Mouse (Mus musculus): Measurements from ENCODE around the gene Mllt6. TPM values are rescaled to one million over a fixed set of nuclear protein-coding genes. Genes with fewer than 3 reads are reported as not detected.
"Not testable (repeated sequence)": the region's sequence is repeated elsewhere in the genome, so short reads cannot be mapped to it uniquely, and the experiment has no call there.

Gene Mllt6
- polyA plus RNA-seq (2017; shearing (Covaris generic)) = 10 to 100 TPM; 13.9 to 15.2 TPM

DNA sequence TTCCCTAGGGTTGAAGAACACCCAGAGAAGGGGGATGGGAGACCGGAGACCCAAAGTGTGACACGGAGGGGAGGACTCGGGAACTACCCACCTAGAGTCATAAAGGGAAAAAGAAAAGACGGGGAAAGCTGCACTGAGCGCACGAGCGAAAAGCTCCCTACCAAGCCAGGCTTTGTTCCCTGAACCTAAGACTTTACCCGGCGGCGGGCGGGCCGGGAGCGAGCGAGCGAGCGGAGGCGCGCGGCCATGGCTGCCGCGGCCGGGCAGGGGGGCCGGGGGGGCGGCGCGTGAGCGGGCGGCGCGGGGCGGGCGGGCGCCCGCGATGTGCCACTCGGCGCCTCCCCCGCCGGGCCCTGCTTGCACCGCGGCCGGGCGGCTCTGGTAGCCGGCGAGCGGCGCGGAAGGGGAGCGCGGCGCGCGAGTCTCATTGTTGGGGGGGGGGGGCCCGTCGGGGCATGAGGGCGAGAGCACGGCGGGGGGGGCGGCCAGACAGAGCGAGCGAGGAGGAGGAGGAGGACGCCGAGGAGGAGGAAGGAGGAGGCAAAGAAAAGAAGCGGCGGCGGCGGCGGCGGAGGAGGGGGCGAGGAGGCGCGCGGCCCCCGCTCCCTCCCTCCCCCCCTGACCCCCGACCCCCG is at the start of gene Mllt6:
TSS of gene Mllt6 (plus strand) at position 522 of the 635 bp plus-strand sequence.
- ATAC-seq = no peak

DNA sequence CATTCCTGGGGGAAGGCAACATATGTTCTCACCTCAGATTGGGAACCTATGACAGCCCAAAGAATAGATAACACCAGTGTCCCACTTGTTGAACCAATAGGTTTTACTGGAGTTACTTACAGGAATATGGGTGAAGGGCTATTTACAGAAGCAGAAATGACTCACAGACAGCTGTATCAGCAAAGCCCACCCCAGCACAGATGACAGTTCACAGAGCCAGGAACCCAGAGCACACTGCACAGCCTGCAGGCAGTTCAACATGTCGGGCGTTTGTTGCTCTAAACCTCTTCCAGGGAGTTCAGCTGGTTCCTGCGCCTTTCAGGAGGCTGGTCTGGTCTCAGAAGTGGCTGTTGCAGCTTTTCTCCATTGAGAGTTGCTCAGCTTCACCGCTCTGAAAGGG is 47.9 kb upstream of the Mllt6 start:
- ATAC-seq = no peak

GRCm38 (mm10) chr11:97618368-97618767 is 44.8 kb upstream of the Mllt6 start:
- no peak for ATAC-seq

DNA sequence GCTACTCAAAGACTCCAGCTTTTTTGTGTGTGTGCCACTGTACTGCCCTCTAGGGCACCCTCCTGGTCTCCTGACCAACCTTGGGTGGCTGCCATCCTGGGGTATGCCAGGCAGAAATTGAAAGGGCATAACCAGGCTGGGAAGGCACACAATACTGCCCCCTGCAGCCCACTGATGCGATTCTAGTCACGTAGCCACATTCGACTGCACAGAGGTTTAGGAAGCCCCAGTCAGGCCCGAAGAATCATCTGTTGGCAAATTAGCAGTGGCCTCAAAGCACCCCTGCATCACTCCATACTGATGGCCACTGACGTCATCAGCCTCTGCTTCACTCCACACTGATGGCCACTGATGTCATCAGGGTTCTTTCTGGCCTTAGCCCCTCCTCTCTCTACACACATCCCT is 43.8 kb upstream of the Mllt6 start:
- ATAC-seq = no peak

DNA sequence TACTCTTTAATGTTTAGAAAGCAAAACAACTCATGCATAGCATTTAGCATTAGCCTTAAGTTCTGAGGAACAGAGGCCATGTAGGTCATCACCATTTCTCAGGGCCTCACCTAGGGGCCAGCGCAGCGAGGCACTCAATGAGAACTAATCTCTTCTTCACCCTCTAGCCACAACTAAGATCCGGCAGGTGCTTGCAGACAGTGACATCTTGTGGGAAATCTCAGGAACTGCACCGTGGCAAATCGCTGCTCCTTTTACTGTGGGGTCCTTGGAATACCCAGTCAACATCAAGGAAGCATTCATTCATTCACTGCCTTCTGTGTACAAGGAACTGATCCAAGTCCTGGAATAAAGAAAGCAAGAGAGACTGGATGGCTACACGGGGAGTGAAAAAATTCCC is 40.8 kb upstream of the Mllt6 start:
- peak; percentile 57 for ATAC-seq

GRCm38 (mm10) chr11:97623166-97623565 is 40.0 kb upstream of the Mllt6 start:
- no peak for ATAC-seq

DNA sequence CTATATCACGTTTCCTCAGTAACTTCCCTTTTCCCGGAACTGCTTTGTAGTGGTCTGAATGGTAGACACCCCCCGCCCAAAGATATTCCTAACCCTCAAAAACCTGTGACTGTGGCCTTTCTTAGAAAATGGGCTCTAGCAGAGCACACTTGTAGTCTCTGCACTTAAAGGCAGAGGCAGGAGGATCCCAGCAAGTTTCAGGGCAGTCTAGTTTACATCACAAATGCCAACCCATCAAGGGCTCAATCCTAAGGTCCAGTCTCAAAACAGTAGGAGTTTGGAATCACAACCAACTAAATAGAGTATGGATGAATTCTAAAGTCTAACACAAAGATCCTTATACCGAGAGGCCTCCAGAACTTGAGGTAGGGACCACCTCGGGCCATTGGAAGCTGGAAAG is 37.7 kb upstream of the Mllt6 start:
- ATAC-seq = no peak

- ATAC-seq = no peak
Observed at GRCm38 (mm10) chr11:97626431-97626830, 36.8 kb upstream of the Mllt6 start.

DNA sequence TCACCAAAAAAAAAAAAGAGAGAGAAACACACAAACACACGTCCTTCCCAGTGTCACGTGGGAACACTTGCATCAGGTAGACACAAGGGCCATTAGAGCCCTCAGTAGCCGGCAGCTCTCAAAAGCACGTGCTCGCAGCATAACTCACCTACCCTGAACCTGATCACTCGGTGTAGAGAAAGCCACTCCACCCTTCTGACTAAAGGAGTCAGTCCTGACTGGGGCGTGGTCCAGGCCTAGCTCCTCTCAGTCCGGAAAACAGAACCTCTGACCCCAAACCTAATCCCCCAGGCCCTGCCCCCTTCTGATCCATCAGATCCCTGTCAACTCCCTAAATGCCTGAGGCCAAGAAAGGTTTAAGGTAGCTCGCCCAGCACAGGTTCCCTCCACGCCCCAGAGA is 36.4 kb upstream of the Mllt6 start:
- ATAC-seq = no peak

DNA sequence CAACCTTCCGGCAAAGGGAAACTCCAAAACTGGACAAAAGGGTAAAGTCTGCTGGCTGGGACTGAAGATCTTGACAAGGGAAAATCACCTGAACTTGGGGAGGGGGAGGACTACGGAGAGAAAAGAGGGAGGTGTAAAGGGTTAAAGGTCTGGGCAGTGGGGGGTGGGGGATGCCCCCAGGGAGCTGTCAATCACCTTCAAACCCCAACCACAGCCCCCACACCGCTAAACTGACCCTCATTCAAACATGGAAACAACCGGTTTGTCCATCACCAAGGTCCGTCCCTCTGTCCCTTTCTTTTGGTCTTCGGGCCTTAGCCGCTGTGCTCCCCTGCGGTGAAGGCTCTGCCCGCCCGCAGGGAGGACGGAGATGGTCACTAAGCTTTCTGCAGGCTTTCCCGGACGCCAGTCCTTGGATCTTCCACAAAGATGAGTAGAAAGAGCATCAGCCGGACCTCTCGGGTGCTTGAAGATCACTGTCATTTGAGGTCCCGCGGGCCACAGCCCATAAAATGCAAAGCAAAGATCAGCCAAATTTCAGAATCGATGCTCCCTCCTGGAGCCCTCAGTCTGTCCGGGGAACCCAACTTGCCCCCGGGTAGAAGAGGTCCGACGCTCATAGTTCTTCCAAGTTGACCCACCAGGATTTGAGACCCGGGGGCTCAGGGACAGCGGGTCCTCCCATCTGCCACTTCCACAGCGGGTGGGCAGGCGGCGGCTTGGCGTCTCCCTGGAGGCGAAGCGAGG is 35.5 kb upstream of the Mllt6 start:
- no peak for ATAC-seq

DNA sequence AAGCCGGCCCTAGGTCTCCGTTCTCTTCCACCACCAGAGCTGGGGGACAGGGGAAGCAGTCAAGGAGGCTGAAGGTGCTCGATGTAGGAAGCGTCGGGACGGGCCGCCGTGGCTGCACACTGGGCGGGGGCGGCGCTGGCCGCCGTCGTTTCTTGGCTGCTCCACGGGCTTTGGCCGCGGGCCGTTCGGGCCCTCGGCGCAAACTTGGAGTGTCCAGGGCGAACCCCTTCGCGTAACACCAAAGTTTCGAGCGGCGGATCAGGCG is 35.0 kb upstream of the Mllt6 start:
- no peak for ATAC-seq

DNA sequence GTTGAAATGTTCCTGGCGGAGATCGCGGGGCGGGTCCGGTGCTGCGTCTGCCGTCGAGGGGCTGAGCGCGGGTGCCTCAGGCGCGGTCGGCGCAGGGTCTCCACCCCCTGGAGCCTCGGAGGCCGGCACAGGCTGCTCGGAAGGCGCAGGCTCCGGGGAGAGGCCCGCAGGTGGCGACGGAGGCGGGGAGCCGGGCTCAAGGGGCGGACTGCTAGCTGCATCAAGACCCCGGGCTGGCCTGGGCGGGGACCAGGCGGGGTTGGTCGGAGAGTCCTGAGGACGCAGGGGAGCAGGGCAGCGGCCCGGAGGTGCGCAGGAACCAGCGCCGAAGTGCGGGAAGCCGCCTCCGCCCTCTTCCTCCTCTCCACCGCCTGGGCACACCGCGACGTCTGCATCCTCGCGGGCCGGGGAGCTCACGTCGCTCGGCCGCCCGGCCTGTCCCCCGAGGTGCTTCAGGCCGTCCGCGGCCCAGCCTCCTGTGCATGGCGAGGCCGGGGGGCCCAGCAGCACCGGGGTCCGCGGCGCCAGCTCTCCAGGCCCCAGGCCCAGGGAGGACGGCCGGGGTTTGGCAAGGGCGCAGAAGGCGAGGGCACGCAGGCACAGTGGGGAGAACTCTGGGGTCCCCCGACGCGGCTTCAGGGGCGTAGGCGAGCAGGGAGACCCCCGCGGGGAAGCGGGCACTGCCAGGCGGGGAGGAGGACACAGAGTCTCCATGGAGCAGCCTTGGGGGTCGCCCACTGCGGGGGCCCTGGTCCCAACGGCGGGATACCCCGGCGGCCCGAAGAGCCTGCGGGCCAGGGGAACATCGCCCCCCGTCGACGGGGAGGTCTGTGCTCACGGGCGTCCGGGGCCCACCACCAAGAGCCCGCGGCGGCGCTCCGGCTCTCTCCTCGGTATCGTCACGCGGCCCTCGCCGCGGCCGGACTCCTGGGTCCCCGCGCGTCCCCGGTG is 34.4 kb upstream of the Mllt6 start:
- no peak for ATAC-seq

- peak; percentile 78 for ATAC-seq
Observed at GRCm38 (mm10) chr11:97629576-97629975, 33.6 kb upstream of the Mllt6 start, which contains the start of gene Epop. Gene Epop, minus strand, starts transcription at chr11:97629702.

- ATAC-seq = no peak
Observed at GRCm38 (mm10) chr11:97631046-97631445, 32.2 kb upstream of the Mllt6 start.

GRCm38 (mm10) chr11:97631500-97631899 is 31.7 kb upstream of the Mllt6 start:
- no peak for ATAC-seq

DNA sequence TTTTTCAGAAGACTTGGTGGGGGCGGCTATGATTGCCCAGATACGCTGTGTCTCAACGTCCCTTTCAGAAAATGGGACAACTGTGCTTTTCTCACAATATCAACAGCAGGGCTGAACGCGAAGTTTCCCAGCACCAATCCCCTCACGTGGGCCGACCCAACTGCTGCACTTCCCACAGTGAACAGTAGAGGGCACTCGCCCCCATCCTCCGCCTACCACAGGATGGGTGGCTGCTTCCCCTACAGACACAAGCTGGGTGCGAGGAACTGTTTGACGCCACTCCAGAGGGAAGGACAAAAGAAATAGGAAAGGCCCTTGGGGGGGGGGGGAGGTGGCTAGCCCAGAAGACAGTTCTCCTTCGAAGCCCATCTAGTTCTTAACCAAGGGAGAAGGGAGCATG is 31.3 kb upstream of the Mllt6 start:
- ATAC-seq = peak; percentile 59

DNA sequence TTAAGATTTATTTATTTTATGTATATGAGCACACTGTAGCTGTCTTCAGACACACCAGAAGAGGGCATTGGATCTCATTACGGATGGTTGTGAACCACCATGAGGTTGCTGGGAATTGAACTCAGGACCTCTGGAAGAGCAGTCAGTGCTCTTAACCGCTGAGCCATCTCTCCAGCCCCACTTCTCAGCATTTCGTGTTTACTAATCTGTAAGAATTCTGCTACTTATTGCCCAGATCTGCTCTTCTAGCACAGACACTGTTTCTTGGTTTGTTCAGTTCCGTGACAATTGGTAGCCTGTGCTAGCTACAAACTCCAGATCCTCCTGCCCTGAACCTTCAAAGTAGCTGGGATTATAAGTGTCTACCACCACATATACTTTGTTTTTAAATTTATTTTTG is 30.8 kb upstream of the Mllt6 start:
- ATAC-seq = not testable (repeated sequence)

DNA sequence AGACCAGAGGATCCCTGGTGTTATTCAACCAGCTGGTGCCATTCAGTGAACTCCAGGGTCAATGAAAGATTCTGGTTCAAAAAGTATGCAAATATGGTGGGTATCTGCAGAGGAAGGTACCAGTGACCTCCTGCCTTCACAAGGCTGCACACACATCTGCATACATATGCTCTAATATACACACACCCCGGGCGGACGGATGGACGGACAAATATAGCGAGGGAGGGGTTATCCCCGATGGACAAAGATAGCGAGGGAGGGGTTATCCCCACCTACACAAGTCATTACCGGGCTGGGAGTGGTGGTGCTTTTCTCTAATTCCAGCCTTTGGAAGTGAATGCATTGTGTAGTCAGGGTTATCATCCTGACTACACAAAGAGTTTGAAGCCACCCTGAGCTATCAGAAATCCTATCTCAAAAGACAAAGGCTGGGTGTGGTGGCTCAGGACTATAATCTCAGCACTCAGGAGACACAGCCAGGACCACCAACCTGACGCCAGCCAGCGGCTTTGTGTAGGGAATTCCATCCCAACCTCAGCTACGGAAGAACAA is 27.7 kb upstream of the Mllt6 start:
- no peak for ATAC-seq

DNA sequence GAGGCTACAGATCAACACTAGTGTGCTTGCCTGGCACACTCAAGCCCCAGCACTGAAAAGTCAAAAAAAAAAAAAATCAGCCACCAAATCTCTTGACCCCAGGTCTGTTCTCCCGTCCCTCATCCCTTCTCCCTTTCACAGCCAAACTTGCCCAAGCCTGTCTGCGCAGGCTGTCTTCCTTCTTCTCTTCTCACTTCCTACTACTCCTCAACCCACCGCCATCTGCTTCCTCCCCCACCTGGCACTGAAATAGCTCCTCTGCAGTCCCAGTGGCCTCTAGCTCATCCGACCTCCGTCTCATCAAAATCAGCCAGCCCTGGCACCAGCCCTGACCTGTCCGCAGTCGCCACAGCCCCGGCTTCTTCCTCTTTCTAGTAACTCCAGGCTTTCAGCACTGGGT is 21.5 kb upstream of the Mllt6 start:
- ATAC-seq = no peak

DNA sequence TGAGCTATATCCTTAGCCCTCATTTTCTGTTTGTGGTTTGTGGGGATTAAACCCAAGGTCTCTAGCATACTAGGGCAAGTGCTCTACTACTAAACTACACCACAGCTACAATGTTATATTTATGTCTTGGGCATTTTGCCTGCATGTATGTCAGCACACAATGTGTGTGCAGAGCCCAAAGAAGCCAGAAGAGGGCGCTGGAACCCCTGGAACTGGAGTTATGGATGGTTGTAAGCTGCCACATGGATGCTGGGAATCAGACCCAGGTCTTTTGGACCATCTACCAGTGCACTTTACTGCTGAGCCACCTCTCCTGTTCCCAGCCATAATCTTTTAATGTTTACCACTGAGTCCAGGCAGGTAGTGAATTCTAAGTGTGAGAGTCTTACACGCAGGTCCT is 20.5 kb upstream of the Mllt6 start:
- ATAC-seq = no peak

- ATAC-seq = no peak
Observed at GRCm38 (mm10) chr11:97643380-97644055, 19.7 kb upstream of the Mllt6 start.

- no peak for ATAC-seq
Observed at GRCm38 (mm10) chr11:97644834-97645233, 18.4 kb upstream of the Mllt6 start.

GRCm38 (mm10) chr11:97648541-97648940 is 14.7 kb upstream of the Mllt6 start:
- not testable (repeated sequence) for ATAC-seq

Data from activated CD4-positive, CD25-positive, alpha-beta regulatory T cell, adult 4 months (primary cell).